Mouse (Mus musculus): ENCODE measurements around the gene Sptbn1. TPM values are rescaled to one million over a fixed set of nuclear protein-coding genes. Genes with fewer than 3 reads are reported as not detected.
A peak's percentile ranks its signal among the peaks of the same experiment; 100 is the strongest.

Gene Sptbn1
- total RNA-seq, 2 experiments from 2014 or later: 117 to 165 TPM

GRCm38 (mm10) chr11:30218386-30218785, 49.6 kb downstream of the Sptbn1 start:
- ATAC-seq (replicated peaks; ENCODE audit: poor library complexity, severe bottlenecking): no peak

DNA sequence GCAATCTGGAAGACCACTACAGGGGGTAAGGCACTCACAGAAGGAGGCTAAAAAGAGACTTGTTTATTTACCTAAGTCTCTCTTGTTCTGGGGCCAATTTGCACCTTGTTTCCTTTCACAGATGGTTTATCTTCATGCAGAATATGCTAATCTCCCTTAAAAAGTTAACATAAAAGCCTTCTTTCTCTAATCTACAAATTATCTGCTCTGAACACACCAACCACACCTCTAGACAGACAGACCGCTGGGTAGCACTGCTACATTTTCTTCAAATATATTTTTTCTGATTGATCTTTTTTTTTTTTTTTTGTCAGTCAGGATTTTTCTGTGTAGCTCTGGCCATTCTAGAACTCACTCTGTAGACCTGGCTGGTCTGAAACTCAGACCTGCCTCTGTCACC, 50.5 kb downstream of the Sptbn1 start:
- ATAC-seq (replicated peaks; ENCODE audit: poor library complexity, severe bottlenecking): no peak

DNA sequence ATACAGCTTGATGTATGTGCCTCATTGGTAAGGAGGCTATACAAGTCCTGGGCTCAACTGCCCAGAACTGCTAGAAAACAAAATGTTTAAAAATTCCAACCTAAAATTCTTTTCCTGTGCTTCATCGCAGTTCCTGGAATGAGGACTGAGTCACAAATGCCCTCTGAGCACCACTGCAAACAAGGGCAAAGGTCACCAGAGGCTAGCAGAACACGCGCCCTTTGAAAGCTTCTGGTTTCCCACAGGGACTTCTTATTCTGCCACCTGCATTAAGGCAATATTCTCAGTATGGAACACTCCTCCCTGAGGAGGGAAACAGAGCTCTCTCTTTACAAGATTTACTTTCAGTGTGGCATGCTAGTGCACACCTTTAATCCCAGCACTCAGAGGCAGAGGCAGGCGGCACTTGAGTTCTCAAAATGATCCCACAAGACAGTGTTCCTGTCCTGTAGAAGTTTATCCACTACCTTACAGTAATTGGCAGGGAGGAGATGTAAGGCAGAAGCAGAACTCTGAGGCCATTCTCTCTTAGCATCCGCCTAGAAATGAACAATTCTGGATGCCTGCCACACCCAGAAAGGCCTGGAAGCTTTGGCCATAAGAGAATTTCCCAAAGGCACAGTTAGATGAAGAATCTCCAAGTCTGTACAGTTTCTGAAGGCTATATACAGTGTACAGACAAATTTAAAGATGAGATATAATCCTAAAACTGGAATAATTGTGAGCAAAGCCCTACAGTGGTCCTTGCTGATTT, 56.1 kb downstream of the Sptbn1 start:
- no peak for ATAC-seq (replicated peaks; ENCODE audit: poor library complexity, severe bottlenecking)

DNA sequence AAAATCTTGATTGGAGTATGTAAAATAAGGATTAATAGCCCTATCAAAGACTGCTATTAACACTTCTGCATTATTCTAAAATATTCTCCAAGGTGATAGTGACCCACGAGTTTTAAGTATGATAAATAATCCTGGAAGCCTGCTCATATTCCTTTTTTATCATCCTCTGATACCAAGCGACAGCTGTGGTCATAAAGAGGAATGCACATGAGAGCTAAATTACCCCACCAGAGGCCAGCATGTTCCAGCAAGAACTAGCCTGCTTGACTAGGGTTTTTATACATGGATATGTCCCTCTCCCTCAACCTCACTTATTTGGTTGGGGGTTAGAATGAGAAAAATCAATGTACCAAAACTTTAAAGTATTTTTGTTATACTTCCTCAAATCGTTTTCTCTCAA, 56.8 kb downstream of the Sptbn1 start:
- ATAC-seq (replicated peaks; ENCODE audit: poor library complexity, severe bottlenecking): no peak

GRCm38 (mm10) chr11:30210100-30210811, 57.7 kb downstream of the Sptbn1 start:
- no peak for ATAC-seq (replicated peaks; ENCODE audit: poor library complexity, severe bottlenecking)

- ATAC-seq (replicated peaks; ENCODE audit: poor library complexity, severe bottlenecking): no peak
Measured at GRCm38 (mm10) chr11:30209495-30209894, 58.5 kb downstream of the Sptbn1 start.

DNA sequence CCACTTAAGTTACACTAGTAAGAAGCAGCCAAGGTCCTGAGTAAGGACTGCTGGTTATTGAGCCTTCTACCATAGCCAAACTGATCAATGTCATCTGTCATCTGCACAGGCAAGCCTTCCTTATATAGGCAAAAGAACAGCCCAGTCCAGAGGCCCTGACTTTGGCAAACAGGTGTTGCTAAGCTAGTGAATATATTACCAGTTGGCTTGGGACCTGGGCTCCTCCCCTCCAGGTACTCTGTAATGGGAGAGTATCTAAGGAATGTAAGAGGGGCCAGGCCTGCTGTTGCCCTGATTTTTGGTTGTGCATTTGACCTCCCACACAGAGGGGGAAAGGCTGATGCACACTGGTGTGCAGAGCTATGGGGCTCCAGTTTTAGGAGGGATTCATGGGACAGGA, 63.6 kb downstream of the Sptbn1 start:
- ATAC-seq (replicated peaks; ENCODE audit: poor library complexity, severe bottlenecking): no peak

GRCm38 (mm10) chr11:30200391-30200790, 67.6 kb downstream of the Sptbn1 start:
- ATAC-seq (replicated peaks; ENCODE audit: poor library complexity, severe bottlenecking): no peak

DNA sequence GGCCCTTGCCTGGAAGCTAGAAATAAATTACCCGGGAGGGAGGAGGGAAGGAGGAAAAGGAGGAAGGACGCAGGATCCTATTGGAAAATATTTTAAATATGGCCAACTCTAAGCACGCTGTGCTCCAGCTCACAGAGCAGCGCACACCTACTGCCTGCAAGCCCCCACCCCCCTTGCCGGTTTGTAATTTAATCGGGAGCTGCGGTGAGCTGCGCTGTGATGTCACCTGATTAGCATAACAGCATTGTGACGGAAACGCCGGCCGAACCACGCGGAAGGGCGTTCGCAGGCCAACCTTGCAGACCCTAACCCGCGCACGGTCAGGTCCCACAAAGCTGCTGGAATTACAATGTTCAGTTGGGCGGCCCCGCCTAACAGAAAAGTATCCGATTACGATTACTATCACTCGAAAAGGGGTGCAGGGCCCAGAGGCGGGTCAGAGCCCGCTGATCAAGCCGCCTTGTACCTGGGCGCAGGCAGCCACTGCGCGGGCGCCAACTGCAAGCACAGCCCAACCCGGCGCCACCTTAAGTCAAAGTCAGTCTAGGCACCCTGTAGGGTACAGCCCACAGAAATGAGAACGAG, 69.8 kb downstream of the Sptbn1 start:
- ATAC-seq (replicated peaks; ENCODE audit: poor library complexity, severe bottlenecking): peak; percentile 77

- ATAC-seq (replicated peaks; ENCODE audit: poor library complexity, severe bottlenecking): peak; percentile 55
Measured at GRCm38 (mm10) chr11:30197564-30198090, 70.3 kb downstream of the Sptbn1 start.

DNA sequence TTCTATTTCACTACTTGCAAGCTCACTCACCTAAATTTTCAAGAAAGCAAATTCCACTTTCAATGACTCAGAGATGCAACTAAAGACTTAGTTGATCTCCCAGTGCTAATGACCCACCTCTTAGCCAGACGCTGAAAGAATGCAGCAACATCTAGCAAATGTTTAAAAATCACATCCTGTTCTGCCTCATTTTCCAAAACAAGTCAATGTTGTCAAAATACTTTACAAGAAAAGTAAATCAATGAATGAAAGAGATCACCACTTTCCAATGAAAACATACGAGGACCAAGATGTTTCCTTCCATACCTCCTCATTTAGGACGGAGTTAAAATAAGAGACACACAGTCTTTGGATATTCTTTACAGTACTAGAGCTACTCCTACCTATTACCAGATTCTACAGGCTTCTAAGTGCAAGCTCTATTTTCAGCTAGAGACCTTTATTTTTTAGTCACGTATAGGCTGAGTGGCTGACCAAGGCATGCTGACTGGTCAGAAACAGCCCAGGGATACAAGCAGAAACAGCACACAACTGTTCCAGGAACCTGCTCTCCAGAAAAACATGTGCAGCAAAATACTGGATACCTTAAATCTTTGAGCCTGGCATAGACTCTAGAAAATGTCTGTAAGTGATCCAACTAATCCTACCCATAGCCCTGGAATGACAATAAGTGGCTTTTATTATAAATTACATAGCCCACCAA, 71.5 kb downstream of the Sptbn1 start:
- no peak for ATAC-seq (replicated peaks; ENCODE audit: poor library complexity, severe bottlenecking)

DNA sequence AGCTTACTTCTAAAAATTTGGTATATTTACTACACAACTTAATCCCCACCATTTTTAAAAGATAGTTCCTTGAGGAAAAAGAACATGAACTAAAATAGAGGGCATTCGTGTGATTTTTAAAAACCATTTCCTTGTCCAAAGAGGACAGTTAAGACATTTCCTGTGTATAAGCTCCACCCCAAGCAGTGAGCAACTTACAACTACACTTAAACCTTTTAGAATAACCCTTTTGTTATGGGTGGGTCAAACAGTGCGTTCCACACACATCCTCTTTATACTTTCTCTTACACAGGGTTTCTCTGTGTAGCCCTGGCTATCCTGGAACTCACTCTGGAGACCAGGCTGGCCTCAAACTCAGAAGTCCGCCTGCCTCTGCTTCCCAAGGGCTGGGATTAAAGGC, 72.2 kb downstream of the Sptbn1 start:
- peak; percentile 36 for ATAC-seq (replicated peaks; ENCODE audit: poor library complexity, severe bottlenecking)

- no peak for ATAC-seq (replicated peaks; ENCODE audit: poor library complexity, severe bottlenecking)
Measured at GRCm38 (mm10) chr11:30194800-30195199, 73.2 kb downstream of the Sptbn1 start.

- no peak for ATAC-seq (replicated peaks; ENCODE audit: poor library complexity, severe bottlenecking)
Measured at GRCm38 (mm10) chr11:30190959-30191358, 77.0 kb downstream of the Sptbn1 start.

- ATAC-seq (replicated peaks; ENCODE audit: poor library complexity, severe bottlenecking): 0 out of 2 replicates have a peak, but pooled peaks have one; percentile 4
Measured at GRCm38 (mm10) chr11:30190119-30190518, 77.9 kb downstream of the Sptbn1 start.

DNA sequence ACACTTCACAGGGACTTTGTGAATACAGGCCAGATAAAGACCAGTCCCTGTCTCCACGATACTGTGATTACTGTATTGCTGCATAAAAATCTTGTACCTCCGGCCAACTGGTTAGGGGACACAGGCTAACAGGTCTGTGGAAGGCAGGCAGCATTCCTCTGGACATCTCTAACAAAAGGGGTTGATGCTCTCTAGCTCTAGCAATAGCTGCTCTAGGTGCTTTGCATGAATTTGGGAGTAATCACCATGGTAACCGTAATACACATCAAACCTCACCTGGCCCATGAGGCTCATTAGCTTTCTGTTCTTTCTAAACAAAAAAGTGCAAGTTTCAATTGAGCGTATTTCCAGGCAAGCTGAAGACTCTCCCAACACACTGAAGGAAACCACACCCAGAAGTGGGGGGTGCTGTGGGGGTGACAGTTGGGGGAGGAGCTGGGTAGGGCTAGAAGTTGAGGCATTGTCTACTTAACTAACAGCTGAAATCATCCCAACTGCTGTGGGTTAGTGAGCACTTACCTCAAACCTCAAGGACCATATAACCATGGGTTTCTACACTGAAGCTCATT, 81.0 kb downstream of the Sptbn1 start:
- peak; percentile 46 for ATAC-seq (replicated peaks; ENCODE audit: poor library complexity, severe bottlenecking)

- no peak for ATAC-seq (replicated peaks; ENCODE audit: poor library complexity, severe bottlenecking)
Measured at GRCm38 (mm10) chr11:30184527-30184926, 83.4 kb downstream of the Sptbn1 start.

DNA sequence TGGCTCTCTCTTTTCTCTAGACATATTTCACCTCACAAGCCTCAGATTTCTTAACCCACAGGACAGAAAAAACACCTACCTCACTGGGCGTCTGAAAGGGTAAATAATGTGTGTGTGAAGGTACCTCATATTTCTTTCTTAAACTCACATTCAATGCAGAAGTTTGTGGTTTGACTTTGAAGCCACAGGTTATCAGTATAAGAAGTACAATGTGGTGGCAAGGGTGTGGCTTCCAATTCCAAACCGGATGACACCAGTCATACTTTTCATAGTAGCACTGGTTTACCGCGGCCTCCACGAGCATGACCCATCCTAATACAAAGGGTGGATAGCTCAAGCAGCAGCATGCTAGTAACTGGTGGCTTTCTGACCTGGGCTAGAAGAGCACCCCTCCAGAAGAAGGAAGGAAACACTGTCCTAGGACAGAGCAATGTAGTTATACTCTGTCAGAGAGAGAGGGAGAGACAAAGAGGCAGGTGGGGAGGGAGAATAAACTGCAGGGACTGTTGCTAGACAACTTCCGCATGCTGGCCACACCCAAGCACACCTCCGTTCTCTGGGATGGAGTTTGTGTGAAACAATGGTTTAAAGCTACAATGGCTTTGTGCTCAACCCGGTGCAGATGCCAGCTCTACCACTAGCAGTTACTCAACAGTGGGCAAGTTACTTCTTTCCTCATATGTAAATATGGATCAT, 85.1 kb downstream of the Sptbn1 start:
- ATAC-seq (replicated peaks; ENCODE audit: poor library complexity, severe bottlenecking): peak; percentile 72

DNA sequence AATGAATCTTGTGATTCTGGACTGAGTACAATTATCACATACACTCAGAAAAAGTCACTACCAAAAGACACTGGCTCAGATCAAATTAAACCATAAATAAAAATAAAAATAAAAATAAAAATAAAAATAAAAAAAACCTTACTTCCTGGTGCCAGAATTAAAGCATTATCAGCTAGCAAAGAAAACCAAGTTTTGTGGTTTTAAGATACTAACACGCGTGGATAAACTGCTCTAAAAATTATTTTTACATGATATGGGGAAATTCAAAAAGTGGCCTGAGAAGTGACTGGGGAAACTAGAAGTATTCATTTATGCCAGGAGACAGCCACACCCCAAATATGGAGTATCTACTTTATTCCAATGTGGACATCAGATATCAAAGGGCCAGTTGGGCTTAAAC, 89.8 kb downstream of the Sptbn1 start:
- no peak for ATAC-seq (replicated peaks; ENCODE audit: poor library complexity, severe bottlenecking)

All from granulocyte monocyte progenitor cell, adult 5-6 weeks (primary cell).